Mouse (Mus musculus): ENCODE results near the gene Gal3st2b.
"Not testable (repeated sequence)": the region's sequence is repeated elsewhere in the genome, so short reads cannot be mapped to it uniquely, and the experiment has no call there.

The Gal3st2b gene

GRCm38 (mm10) chr1:93980932-93981331, 62.8 kb downstream of the Gal3st2b start:
- DNase-seq (ENCODE audit: low spot score), result not testable (repeated sequence)

- DNase-seq (ENCODE audit: low spot score), result no peak
Measured at GRCm38 (mm10) chr1:93986167-93986566, 68.1 kb downstream of the Gal3st2b start.

- DNase-seq (ENCODE audit: low spot score), result no peak
Measured at GRCm38 (mm10) chr1:93988786-93989185, 70.7 kb downstream of the Gal3st2b start.

GRCm38 (mm10) chr1:93990209-93990608, 72.1 kb downstream of the Gal3st2b start, which contains the start of gene Gal3st2c:
Gene Gal3st2c, plus strand, starts transcription at chr1:93990509.
- DNase-seq (ENCODE audit: low spot score), result not testable (repeated sequence)

- not testable (repeated sequence) for DNase-seq (ENCODE audit: low spot score)
Measured at GRCm38 (mm10) chr1:93991068-93991467, 73.0 kb downstream of the Gal3st2b start.

GRCm38 (mm10) chr1:93991491-93991890, 73.4 kb downstream of the Gal3st2b start:
- DNase-seq (ENCODE audit: low spot score), result not testable (repeated sequence)

Measured in lung, postnatal 25 days (tissue).